Mouse (Mus musculus) myocyte (in vitro differentiated cells): Measurements from ENCODE around the gene Txndc5.

Experiments used
- CEBPB ChIP-seq: IDR thresholded peaks from 2 replicates; pipeline ENCODE4 v1.6.1; 2011; ENCODE audit warnings: mild to moderate bottlenecking, moderate library complexity; ENCODE audit not compliant: poor library complexity, insufficient read depth, severe bottlenecking
- E2F4 ChIP-seq: IDR thresholded peaks from one replicate; pipeline ENCODE4 v1.6.1; 2011; ENCODE audit warnings: mild to moderate bottlenecking, control low read depth, moderate library complexity; ENCODE audit not compliant: insufficient read depth
- MAX ChIP-seq: IDR thresholded peaks from one replicate; pipeline ENCODE4 v1.6.1; 2011; ENCODE audit warnings: low read depth, mild to moderate bottlenecking, control low read depth
- POLR2A ChIP-seq: IDR thresholded peaks from one replicate; pipeline ENCODE4 v1.6.1; 2011; ENCODE audit warnings: low read depth, mild to moderate bottlenecking, control low read depth, moderate library complexity; ENCODE audit not compliant: insufficient read length
- POLR2AphosphoS2 ChIP-seq: IDR thresholded peaks from one replicate; pipeline ENCODE4 v1.6.1; 2011; ENCODE audit warnings: low read depth, control low read depth; ENCODE audit not compliant: insufficient read length
- TCF3 ChIP-seq: IDR thresholded peaks from one replicate; pipeline ENCODE4 v1.6.1; 2011; ENCODE audit warnings: low read depth, control low read depth; ENCODE audit not compliant: insufficient read length
- USF1 ChIP-seq: IDR thresholded peaks from one replicate; pipeline ENCODE4 v1.6.1; 2011; ENCODE audit warnings: low read depth, mild to moderate bottlenecking, control low read depth, moderate library complexity

DNA sequence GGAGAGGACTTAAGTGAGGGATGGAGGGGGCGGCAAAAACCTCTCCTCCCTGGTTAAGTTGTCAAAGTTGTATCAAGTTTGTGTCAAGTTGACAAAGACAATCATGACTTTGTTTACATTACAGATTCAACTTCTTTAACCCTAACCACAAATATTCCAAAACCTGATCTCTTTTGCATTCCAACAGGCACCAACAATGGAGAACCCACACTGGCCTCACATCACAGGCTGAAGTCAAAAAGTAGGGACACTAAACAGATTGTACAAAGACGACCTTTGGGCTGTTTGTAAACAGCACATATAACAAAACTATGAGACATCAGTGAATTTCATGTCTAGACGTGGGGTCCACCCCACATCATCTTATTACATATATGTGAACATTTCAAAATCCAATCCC lies 12.8 kb downstream of the Txndc5 start:
- no peak for TF ChIP-seq USF1
- TF ChIP-seq CEBPB, result no peak
- TF ChIP-seq POLR2A, result no peak
- TF ChIP-seq MAX, result no peak
- no peak for TF ChIP-seq TCF3
- no peak for TF ChIP-seq E2F4
- TF ChIP-seq POLR2AphosphoS2, result no peak
